Mouse (Mus musculus) bone marrow, adult 2 months (tissue): ENCODE results near the gene Abcf2.

ENCODE experiments used
- CTCF ChIP-seq: fragments of 200-500 bp; IDR thresholded peaks from 2 replicates; pipeline ENCODE4 v1.5.1; 2011; ENCODE audit warnings: low read length, control low read depth; ENCODE audit not compliant: control insufficient read depth, insufficient read depth
- POLR2A ChIP-seq: fragments of 200-500 bp; IDR thresholded peaks from 2 replicates; pipeline ENCODE4 v1.6.1; 2011; ENCODE audit warnings: low read depth, mild to moderate bottlenecking, control low read depth, low read length, borderline replicate concordance; ENCODE audit not compliant: control insufficient read depth

- TF ChIP-seq CTCF (no peak), POLR2A (peak; percentile 72; the same call in 1 of the 2 replicates)
These were observed 9.4 kb upstream of the Abcf2 start, which contains the start of gene Chpf2 for GRCm38 (mm10) chr5:24586547-24587199.
